Mouse (Mus musculus) forebrain, embryonic 15.5 days (tissue): ENCODE measurements around the gene Nek9. TPM values are rescaled to one million over a fixed set of nuclear protein-coding genes. Genes with fewer than 3 reads are reported as not detected.
"Not testable (repeated sequence)": the region's sequence is repeated elsewhere in the genome, so short reads cannot be mapped to it uniquely, and the experiment has no call there.

Experiments
- ATAC-seq: fragments of 200-750 bp; cut with Nextera tagmentation; replicated peaks from 2 replicates; pipeline ENCODE4 v1.8.0; 2017; ENCODE audit warnings: mild to moderate bottlenecking, moderate TSS enrichment, moderate library complexity
- H3K27ac ChIP-seq: fragments of 300-500 bp; sonication (generic); replicated peaks from 2 replicates; pipeline ENCODE4 v1.5.1; 2015; ENCODE audit warnings: mild to moderate bottlenecking, inconsistent platforms
- H3K27me3 ChIP-seq: fragments of 300-500 bp; sonication (generic); 2 replicates; pipeline ENCODE4 v1.6.1; 2015; ENCODE audit warnings: inconsistent platforms
- H3K36me3 ChIP-seq: fragments of 300-500 bp; sonication (generic); 2 replicates; pipeline ENCODE4 v1.6.1; 2015; ENCODE audit warnings: mild to moderate bottlenecking, inconsistent platforms
- H3K4me1 ChIP-seq: fragments of 300-500 bp; sonication (generic); 2 replicates; pipeline ENCODE4 v1.6.1; 2015; ENCODE audit warnings: inconsistent platforms
- H3K4me2 ChIP-seq: fragments of 300-500 bp; sonication (generic); replicated peaks from 2 replicates; pipeline ENCODE4 v1.6.1; 2015; ENCODE audit warnings: mild to moderate bottlenecking, inconsistent platforms
- H3K4me3 ChIP-seq: fragments of 300-500 bp; sonication (generic); 2 replicates; pipeline ENCODE4 v1.5.1; 2015; ENCODE audit warnings: mild to moderate bottlenecking, inconsistent platforms
- H3K9ac ChIP-seq: fragments of 300-500 bp; sonication (generic); replicated peaks from 2 replicates; pipeline ENCODE4 v1.6.1; 2015; ENCODE audit warnings: mild to moderate bottlenecking, inconsistent platforms
- H3K9me3 ChIP-seq: fragments of 300-500 bp; sonication (generic); 2 replicates; pipeline ENCODE4 v1.6.1; 2016; ENCODE audit warnings: inconsistent platforms
- WGBS: fragments of 180-500 bp; shearing (Covaris S2); methylation state at CpG from one replicate; pipeline ENCODE4 v1.1.7; 2015; ENCODE audit warnings: mixed read lengths; 5-methylcytosine and 5-hydroxymethylcytosine counted together
- polyA plus RNA-seq: library from polyadenylated mRNA; unstranded; fragments of >200 nt; fragmentation: Nextera tagmentation; extraction: Ambion mirVana; gene quantifications from 2 replicates; pipeline ENCODE4 v1.2.1, GENCODE M21; 2015

The Nek9 gene
- polyA plus RNA-seq, 1 experiment from 2014 or later = 14.6 TPM

GRCm38 (mm10) chr12:85284996-85285395 is 54.2 kb downstream of the Nek9 start:
- no peak overlapping the region for H3K9ac ChIP-seq
- H3K9me3 ChIP-seq = no peaks in the 10 kb centered on the region
- H3K27ac ChIP-seq = no peak overlapping the region
- no peak overlapping the region for H3K4me2 ChIP-seq
- H3K4me3 ChIP-seq = no peak overlapping the region
- H3K27me3 ChIP-seq = no peaks in the 10 kb centered on the region
- H3K36me3 ChIP-seq = no peaks in the 10 kb centered on the region
- H3K4me1 ChIP-seq = peaks cover 23% of the 10 kb centered on the region
- 91% methylated on average over 4 of the region's 4 CpGs for WGBS
- no peak for ATAC-seq

GRCm38 (mm10) chr12:85284331-85284730 is 54.8 kb downstream of the Nek9 start:
- Histone ChIP-seq H3K4me2 (no peak overlapping the region), H3K27ac (no peak overlapping the region), H3K4me3 (no peak overlapping the region), H3K27me3 (no peaks in the 10 kb centered on the region), H3K36me3 (no peaks in the 10 kb centered on the region), H3K9ac (no peak overlapping the region), H3K9me3 (no peaks in the 10 kb centered on the region), H3K4me1 (peaks cover 27% of the 10 kb centered on the region)
- ATAC-seq = no peak
- WGBS = 72% methylated on average over 8 of the region's 8 CpGs

- not testable (repeated sequence) for H3K27ac ChIP-seq, H3K36me3 ChIP-seq, H3K4me2 ChIP-seq, H3K27me3 ChIP-seq, ATAC-seq, H3K9ac ChIP-seq, H3K9me3 ChIP-seq, H3K4me3 ChIP-seq
- peaks cover 14% of the 10 kb centered on the region for H3K4me1 ChIP-seq
- 55% methylated on average over 2 of the region's 4 CpGs for WGBS
Measured at GRCm38 (mm10) chr12:85281756-85282155, 57.4 kb downstream of the Nek9 start.

- peaks cover 14% of the 10 kb centered on the region for H3K4me1 ChIP-seq
- no peaks in the 10 kb centered on the region for H3K9me3 ChIP-seq
- H3K27ac ChIP-seq = no peak overlapping the region
- ATAC-seq = no peak
- WGBS = 35% methylated on average over 12 of the region's 12 CpGs
- H3K4me3 ChIP-seq = peak overlapping the region; percentile 78
- H3K27me3 ChIP-seq = no peaks in the 10 kb centered on the region
- peak overlapping the region; percentile 82 for H3K4me2 ChIP-seq
- no peaks in the 10 kb centered on the region for H3K36me3 ChIP-seq
- H3K9ac ChIP-seq = no peak overlapping the region
Measured at GRCm38 (mm10) chr12:85280845-85281651, 58.1 kb downstream of the Nek9 start.

GRCm38 (mm10) chr12:85280105-85280844 is 58.9 kb downstream of the Nek9 start:
- H3K9ac ChIP-seq = peak overlapping the region; percentile 85
- under 1% methylated on average over 31 of the region's 31 CpGs for WGBS
- peak; percentile 98 for ATAC-seq
- peaks cover 14% of the 10 kb centered on the region for H3K4me1 ChIP-seq
- H3K27ac ChIP-seq = peak overlapping the region; percentile 76
- no peaks in the 10 kb centered on the region for H3K27me3 ChIP-seq
- no peaks in the 10 kb centered on the region for H3K36me3 ChIP-seq
- H3K4me3 ChIP-seq = peak overlapping the region; percentile 78
- no peaks in the 10 kb centered on the region for H3K9me3 ChIP-seq
- H3K4me2 ChIP-seq = peak overlapping the region; percentile 82

GRCm38 (mm10) chr12:85279396-85280080 is 59.6 kb downstream of the Nek9 start:
- H3K9ac ChIP-seq = peak overlapping the region; percentile 85
- no peaks in the 10 kb centered on the region for H3K27me3 ChIP-seq
- H3K9me3 ChIP-seq = no peaks in the 10 kb centered on the region
- H3K4me1 ChIP-seq = peaks cover 14% of the 10 kb centered on the region
- peak overlapping the region; percentile 76; the same call in 1 of the 2 replicates for H3K27ac ChIP-seq
- WGBS = 6% methylated on average over 10 of the region's 10 CpGs
- peak overlapping the region; percentile 82 for H3K4me2 ChIP-seq
- H3K4me3 ChIP-seq = peak overlapping the region; percentile 78
- ATAC-seq = peak; percentile 49
- no peaks in the 10 kb centered on the region for H3K36me3 ChIP-seq

GRCm38 (mm10) chr12:85278919-85279318 is 60.2 kb downstream of the Nek9 start:
- peaks cover 14% of the 10 kb centered on the region for H3K4me1 ChIP-seq
- no peaks in the 10 kb centered on the region for H3K27me3 ChIP-seq
- H3K4me2 ChIP-seq = no peak overlapping the region
- H3K9me3 ChIP-seq = no peaks in the 10 kb centered on the region
- 94% methylated on average over 10 of the region's 10 CpGs for WGBS
- no peak for ATAC-seq
- H3K4me3 ChIP-seq = no peak overlapping the region
- H3K36me3 ChIP-seq = no peaks in the 10 kb centered on the region
- H3K27ac ChIP-seq = no peak overlapping the region
- H3K9ac ChIP-seq = no peak overlapping the region

GRCm38 (mm10) chr12:85276273-85276672 is 62.9 kb downstream of the Nek9 start:
- H3K4me1 ChIP-seq = peaks cover 13% of the 10 kb centered on the region
- no peak for ATAC-seq
- no peak overlapping the region for H3K4me3 ChIP-seq
- H3K4me2 ChIP-seq = no peak overlapping the region
- H3K27ac ChIP-seq = no peak overlapping the region
- no peaks in the 10 kb centered on the region for H3K27me3 ChIP-seq
- H3K36me3 ChIP-seq = no peaks in the 10 kb centered on the region
- H3K9ac ChIP-seq = no peak overlapping the region
- 56% methylated on average over 5 of the region's 5 CpGs for WGBS
- H3K9me3 ChIP-seq = no peaks in the 10 kb centered on the region

GRCm38 (mm10) chr12:85273508-85273907 is 65.7 kb downstream of the Nek9 start:
- WGBS = 87% methylated on average over 10 of the region's 10 CpGs
- H3K9me3 ChIP-seq = no peaks in the 10 kb centered on the region
- H3K4me3 ChIP-seq = no peak overlapping the region
- ATAC-seq = no peak
- H3K27ac ChIP-seq = no peak overlapping the region
- peaks cover 10% of the 10 kb centered on the region for H3K4me1 ChIP-seq
- no peak overlapping the region for H3K9ac ChIP-seq
- H3K4me2 ChIP-seq = no peak overlapping the region
- H3K36me3 ChIP-seq = no peaks in the 10 kb centered on the region
- H3K27me3 ChIP-seq = no peaks in the 10 kb centered on the region

GRCm38 (mm10) chr12:85271843-85272206 is 67.3 kb downstream of the Nek9 start:
- Histone ChIP-seq H3K4me2 (no peak overlapping the region), H3K27ac (no peak overlapping the region), H3K9ac (no peak overlapping the region), H3K4me1 (peaks cover 10% of the 10 kb centered on the region), H3K9me3 (no peaks in the 10 kb centered on the region), H3K36me3 (no peaks in the 10 kb centered on the region), H3K27me3 (no peaks in the 10 kb centered on the region), H3K4me3 (no peak overlapping the region)
- no peak for ATAC-seq
- WGBS = 81% methylated on average over 4 of the region's 4 CpGs

GRCm38 (mm10) chr12:85271132-85271842 is 67.9 kb downstream of the Nek9 start:
- peaks cover 10% of the 10 kb centered on the region for H3K4me1 ChIP-seq
- H3K36me3 ChIP-seq = no peaks in the 10 kb centered on the region
- H3K9me3 ChIP-seq = no peaks in the 10 kb centered on the region
- no peak for ATAC-seq
- H3K9ac ChIP-seq = no peak overlapping the region
- no peaks in the 10 kb centered on the region for H3K27me3 ChIP-seq
- H3K4me3 ChIP-seq = no peak overlapping the region
- H3K4me2 ChIP-seq = peak overlapping the region; percentile 61
- H3K27ac ChIP-seq = no peak overlapping the region
- WGBS = 84% methylated on average over 7 of the region's 7 CpGs
